Mouse (Mus musculus): ENCODE results near the gene Rab44.

- no peak for TF ChIP-seq GATA1 (IDR thresholded peaks at IDR 0.05; ENCODE audit: borderline replicate concordance, low read length)
- no peak for TF ChIP-seq FLI1 (IDR thresholded peaks at IDR 0.05; ENCODE audit: low read length)
Observed at GRCm38 (mm10) chr17:29092497-29092896, 21.4 kb upstream of the Rab44 start.
